Mouse (Mus musculus): ENCODE results near the gene Gm26897. TPM values are rescaled to one million over a fixed set of nuclear protein-coding genes. Genes with fewer than 3 reads are reported as not detected.
A peak's percentile ranks its signal among the peaks of the same experiment; 100 is the strongest.

Gm26897 gene
- total and polyA plus RNA-seq, 2 experiments from 2014 or later, result not detected

DNA sequence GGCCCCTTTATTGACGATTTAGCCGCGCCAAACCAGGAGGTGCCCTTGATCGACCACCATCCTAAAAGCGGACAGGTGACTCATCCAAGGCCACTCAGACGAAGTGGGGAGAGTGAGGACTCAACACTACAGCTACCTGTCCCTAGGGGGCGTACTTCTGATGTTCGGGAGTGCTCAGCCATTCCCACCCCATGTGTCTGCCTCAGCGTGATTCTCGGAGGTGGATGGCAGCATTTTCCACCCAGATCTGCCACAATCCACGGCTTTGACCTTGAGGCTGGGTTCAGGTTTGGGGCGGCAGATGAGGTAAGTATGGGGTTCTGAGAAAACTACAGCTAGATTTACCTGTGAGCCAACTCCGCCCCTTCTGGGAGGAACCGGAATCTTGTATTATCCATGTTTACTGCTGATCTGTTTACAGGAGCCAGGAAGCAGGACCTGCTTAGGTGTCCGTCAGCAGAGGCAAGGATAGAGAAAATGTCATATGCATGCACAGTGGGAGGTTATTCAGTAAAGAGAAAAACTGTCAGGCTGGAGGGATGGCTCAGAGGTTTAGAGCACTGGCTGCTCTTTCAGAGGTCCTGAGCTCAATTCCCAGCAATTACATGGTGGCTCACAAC lies 32.1 kb downstream of the Gm26897 start:
- Histone ChIP-seq H3K4me3 (ENCODE audit: low read depth, low read length) (no peak overlapping the region), H3K27ac (ENCODE audit: low read depth, low read length) (no peak overlapping the region), H3K9ac (replicated peaks; ENCODE audit: low read length, poor library complexity, severe bottlenecking) (no peak overlapping the region), H3K4me1 (ENCODE audit: insufficient read depth, low read length) (peaks cover 15% of the 10 kb centered on the region), H3K9me3 (ENCODE audit: low read length) (no peaks in the 10 kb centered on the region), H3K36me3 (ENCODE audit: insufficient read depth, low read length) (no peaks in the 10 kb centered on the region), H3K4me2 (ENCODE audit: low read depth, low read length, poor library complexity, severe bottlenecking) (no peak overlapping the region), H3K27me3 (ENCODE audit: insufficient read depth, low read length) (no peaks in the 10 kb centered on the region)
- 84% methylated on average over 15 of the region's 15 CpGs for WGBS
- peak; percentile 12; the same call in 1 of the 2 replicates for TF ChIP-seq CTCF (IDR thresholded peaks at IDR 0.05)
- DNase-seq (ENCODE audit: low spot score) (no peak), ATAC-seq (ENCODE audit: low FRiP score) (no peak)

- no peaks in the 10 kb centered on the region for H3K9me3 ChIP-seq (ENCODE audit: low read length)
- H3K9ac ChIP-seq (replicated peaks; ENCODE audit: low read length, poor library complexity, severe bottlenecking), result no peak overlapping the region
- peaks cover 12% of the 10 kb centered on the region; the same call in 1 of the 2 replicates for H3K4me1 ChIP-seq (ENCODE audit: insufficient read depth, low read length)
- no peak for DNase-seq (ENCODE audit: low spot score)
- H3K4me2 ChIP-seq (ENCODE audit: low read depth, low read length, poor library complexity, severe bottlenecking), result no peak overlapping the region
- H3K27ac ChIP-seq (ENCODE audit: low read depth, low read length), result no peak overlapping the region
- no peak for TF ChIP-seq CTCF (IDR thresholded peaks at IDR 0.05)
- ATAC-seq (ENCODE audit: low FRiP score), result no peak
- no peaks in the 10 kb centered on the region for H3K36me3 ChIP-seq (ENCODE audit: insufficient read depth, low read length)
- 89% methylated on average over 4 of the region's 4 CpGs for WGBS
- no peak overlapping the region for H3K4me3 ChIP-seq (ENCODE audit: low read depth, low read length)
- H3K27me3 ChIP-seq (ENCODE audit: insufficient read depth, low read length), result no peaks in the 10 kb centered on the region
Measured at GRCm38 (mm10) chr5:111766696-111767095, 33.0 kb downstream of the Gm26897 start.

DNA sequence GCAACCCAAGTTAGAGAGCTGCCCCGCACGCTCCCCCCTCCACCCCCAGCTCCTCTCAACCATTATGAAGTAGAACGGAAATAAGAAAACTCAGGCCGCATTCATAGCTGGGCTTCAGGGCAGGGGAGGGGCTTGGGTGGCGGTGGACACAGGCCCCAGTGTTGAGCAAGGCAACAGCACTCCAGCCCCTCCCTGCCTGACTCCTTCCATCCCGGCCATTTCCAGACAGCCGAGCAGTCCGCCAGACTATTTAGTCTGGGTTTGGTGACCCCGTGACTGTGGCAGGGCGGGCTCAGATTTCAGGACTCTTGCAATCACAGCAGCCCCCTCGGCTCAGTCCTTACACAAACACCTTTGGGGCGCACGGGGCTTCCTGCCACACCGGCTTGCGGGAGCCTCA lies 36.5 kb downstream of the Gm26897 start:
- DNase-seq (ENCODE audit: low spot score), result peak; percentile 33
- no peak for TF ChIP-seq CTCF (IDR thresholded peaks at IDR 0.05)
- Histone ChIP-seq H3K9ac (replicated peaks; ENCODE audit: low read length, poor library complexity, severe bottlenecking) (no peak overlapping the region), H3K36me3 (ENCODE audit: insufficient read depth, low read length) (no peaks in the 10 kb centered on the region), H3K27me3 (ENCODE audit: insufficient read depth, low read length) (no peaks in the 10 kb centered on the region), H3K4me1 (ENCODE audit: insufficient read depth, low read length) (peaks cover 15% of the 10 kb centered on the region), H3K4me3 (ENCODE audit: low read depth, low read length) (no peak overlapping the region), H3K27ac (ENCODE audit: low read depth, low read length) (no peak overlapping the region), H3K9me3 (ENCODE audit: low read length) (no peaks in the 10 kb centered on the region), H3K4me2 (ENCODE audit: low read depth, low read length, poor library complexity, severe bottlenecking) (no peak overlapping the region)
- ATAC-seq (ENCODE audit: low FRiP score), result 0 out of 2 replicates have a peak, but pooled peaks have one; percentile 47
- 18% methylated on average over 15 of the region's 15 CpGs for WGBS

DNA sequence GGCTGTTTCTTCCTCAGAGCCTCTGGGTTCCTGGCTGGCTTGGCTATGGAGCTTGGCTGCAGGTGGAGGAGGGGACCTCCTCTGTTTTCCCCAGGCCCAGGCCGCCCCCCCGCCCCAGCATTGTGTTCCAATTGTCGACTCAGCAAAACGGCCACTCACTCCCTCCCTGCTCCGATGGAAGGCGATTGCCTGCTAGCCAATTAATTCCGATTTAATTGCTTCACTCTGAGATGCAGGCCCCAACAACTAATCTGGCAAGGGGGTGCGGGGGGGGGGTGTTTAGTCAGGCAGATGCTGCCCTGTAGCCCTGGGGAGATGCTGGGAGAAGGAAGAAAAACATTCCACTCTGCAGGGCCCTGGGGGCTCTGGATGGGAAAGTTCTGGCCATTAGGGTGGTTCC lies 38.4 kb downstream of the Gm26897 start:
- H3K4me1 ChIP-seq (ENCODE audit: insufficient read depth, low read length), result peaks cover 15% of the 10 kb centered on the region
- no peak for TF ChIP-seq CTCF (IDR thresholded peaks at IDR 0.05)
- WGBS, result 13% methylated on average over 8 of the region's 8 CpGs
- H3K4me2 ChIP-seq (ENCODE audit: low read depth, low read length, poor library complexity, severe bottlenecking), result no peak overlapping the region
- no peaks in the 10 kb centered on the region for H3K36me3 ChIP-seq (ENCODE audit: insufficient read depth, low read length)
- no peak overlapping the region for H3K4me3 ChIP-seq (ENCODE audit: low read depth, low read length)
- H3K27me3 ChIP-seq (ENCODE audit: insufficient read depth, low read length), result no peaks in the 10 kb centered on the region
- DNase-seq (ENCODE audit: low spot score) (peak; percentile 46), ATAC-seq (ENCODE audit: low FRiP score) (no peak)
- no peak overlapping the region for H3K9ac ChIP-seq (replicated peaks; ENCODE audit: low read length, poor library complexity, severe bottlenecking)
- no peaks in the 10 kb centered on the region for H3K9me3 ChIP-seq (ENCODE audit: low read length)
- no peak overlapping the region for H3K27ac ChIP-seq (ENCODE audit: low read depth, low read length)

DNA sequence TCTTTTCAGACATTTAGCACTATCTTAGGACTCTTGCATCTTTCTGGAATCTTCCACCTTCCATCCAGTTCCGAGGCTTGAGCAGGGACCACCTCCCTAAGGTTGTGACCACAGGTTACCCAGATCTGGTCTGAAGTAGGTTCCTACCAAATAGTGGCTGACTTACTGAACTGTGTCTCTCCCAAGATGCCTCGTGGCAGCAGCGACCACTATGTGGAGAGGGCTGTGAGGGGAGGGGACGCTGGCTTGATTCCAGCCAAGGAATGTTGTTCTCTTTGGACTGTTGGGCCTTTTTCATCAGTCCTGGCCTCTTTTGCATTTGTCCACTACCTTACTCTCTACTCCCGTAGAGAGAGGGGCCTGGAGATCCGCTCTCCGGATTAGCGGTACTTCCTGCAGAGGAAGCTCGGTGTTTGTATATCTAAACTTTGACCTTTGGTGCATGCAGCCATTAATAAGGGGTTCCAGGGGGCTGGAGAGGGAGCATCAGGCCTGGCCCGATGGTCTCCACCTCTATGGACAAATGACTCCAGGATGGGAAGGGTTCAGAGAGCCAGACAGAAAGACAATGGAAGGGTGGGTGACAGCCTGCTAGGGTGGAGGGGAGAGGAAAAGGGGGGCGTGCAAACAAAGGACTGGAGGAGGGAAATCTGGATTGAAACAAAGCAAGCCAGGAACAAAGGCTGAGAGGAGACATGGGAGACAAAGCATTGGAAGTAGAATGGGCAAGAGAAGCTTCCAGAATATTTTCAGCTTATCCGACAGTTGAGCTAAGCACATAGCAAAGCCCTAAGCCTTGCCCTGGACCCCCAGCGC lies 39.1 kb downstream of the Gm26897 start:
- no peak overlapping the region for H3K4me3 ChIP-seq (ENCODE audit: low read depth, low read length)
- peaks cover 15% of the 10 kb centered on the region for H3K4me1 ChIP-seq (ENCODE audit: insufficient read depth, low read length)
- DNase-seq (ENCODE audit: low spot score) (no peak), ATAC-seq (ENCODE audit: low FRiP score) (no peak)
- H3K27me3 ChIP-seq (ENCODE audit: insufficient read depth, low read length), result no peaks in the 10 kb centered on the region
- peak overlapping the region; percentile 62 for H3K27ac ChIP-seq (ENCODE audit: low read depth, low read length)
- TF ChIP-seq CTCF (IDR thresholded peaks at IDR 0.05), result no peak
- H3K9me3 ChIP-seq (ENCODE audit: low read length), result no peaks in the 10 kb centered on the region
- no peak overlapping the region for H3K4me2 ChIP-seq (ENCODE audit: low read depth, low read length, poor library complexity, severe bottlenecking)
- H3K36me3 ChIP-seq (ENCODE audit: insufficient read depth, low read length), result no peaks in the 10 kb centered on the region
- WGBS, result 27% methylated on average over 13 of the region's 13 CpGs
- H3K9ac ChIP-seq (replicated peaks; ENCODE audit: low read length, poor library complexity, severe bottlenecking), result no peak overlapping the region

GRCm38 (mm10) chr5:111773407-111773733 lies 39.6 kb downstream of the Gm26897 start:
- ATAC-seq (ENCODE audit: low FRiP score), result no peak
- H3K4me3 ChIP-seq (ENCODE audit: low read depth, low read length), result no peak overlapping the region
- no peaks in the 10 kb centered on the region for H3K9me3 ChIP-seq (ENCODE audit: low read length)
- H3K36me3 ChIP-seq (ENCODE audit: insufficient read depth, low read length), result no peaks in the 10 kb centered on the region
- no peaks in the 10 kb centered on the region for H3K27me3 ChIP-seq (ENCODE audit: insufficient read depth, low read length)
- no peak for TF ChIP-seq CTCF (IDR thresholded peaks at IDR 0.05)
- H3K4me1 ChIP-seq (ENCODE audit: insufficient read depth, low read length), result peaks cover 15% of the 10 kb centered on the region
- no peak overlapping the region for H3K9ac ChIP-seq (replicated peaks; ENCODE audit: low read length, poor library complexity, severe bottlenecking)
- H3K4me2 ChIP-seq (ENCODE audit: low read depth, low read length, poor library complexity, severe bottlenecking), result no peak overlapping the region
- WGBS, result 42% methylated on average over 5 of the region's 5 CpGs
- peak; percentile 26 for DNase-seq (ENCODE audit: low spot score)
- H3K27ac ChIP-seq (ENCODE audit: low read depth, low read length), result peak overlapping the region; percentile 62; the same call in 1 of the 2 replicates
